In the genomic region with DNA sequence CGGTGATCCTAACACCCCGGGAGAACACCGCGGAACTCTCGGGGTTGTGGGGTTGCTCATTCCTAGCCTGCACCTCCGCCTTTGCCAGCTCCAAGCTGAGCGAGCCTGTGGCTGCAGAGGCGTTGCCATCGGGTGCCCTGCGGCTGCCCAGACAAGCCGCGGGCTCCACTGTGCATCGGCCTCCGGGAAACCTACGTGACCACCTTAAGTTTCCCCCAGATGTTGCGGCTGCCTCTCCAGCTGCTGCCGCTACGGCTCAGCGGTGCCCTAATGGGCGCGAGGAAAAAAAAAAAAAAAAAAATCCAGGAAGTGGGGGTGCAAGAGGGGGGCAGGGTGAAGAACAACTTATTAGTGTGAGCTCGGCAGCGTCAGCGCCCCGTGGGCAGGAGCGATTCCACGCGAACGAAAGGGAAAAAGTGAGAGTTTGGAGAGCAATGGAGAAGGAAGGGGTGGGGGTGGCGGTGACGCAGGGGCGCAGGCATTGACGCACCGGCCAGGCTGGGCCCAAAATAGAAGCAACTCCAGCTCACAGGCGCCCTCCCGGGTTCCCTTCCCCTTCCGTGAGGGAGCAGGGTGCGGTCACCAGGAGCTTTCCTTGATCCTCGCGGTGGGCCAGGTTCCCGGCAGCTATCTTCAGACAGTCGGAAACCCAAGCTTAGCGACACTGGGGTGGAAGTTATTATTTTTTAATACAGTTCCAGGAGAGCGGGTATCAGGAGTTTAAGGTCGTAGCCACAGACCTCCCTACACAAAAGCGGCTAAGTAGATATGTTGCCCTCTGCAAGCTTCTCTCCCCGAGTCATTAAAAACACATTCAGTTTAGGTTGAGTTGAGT, we compare ENCODE assay signal across 8 mouse cellular contexts. TPM values are rescaled to one million over a fixed set of nuclear protein-coding genes. Genes with fewer than 3 reads are reported as not detected.
DNase-seq lines count a peak whose midpoint lies in the region; ATAC-seq and TF ChIP-seq lines count a peak whose summit lies in the region.

No protein-coding gene starts in this region.

- peak; percentile 50 for ATAC-seq in embryonic facial prominence, embryonic 12.5 days (ENCODE audit: insufficient number of reproducible peaks, insufficient read depth, low FRiP score, low TSS enrichment)
- ATAC-seq in midbrain, postnatal 0 days (ENCODE audit: low FRiP score), result no peak; the same call in 1 of the 2 replicates
- ATAC-seq in stomach, embryonic 15.5 days (ENCODE audit: insufficient read depth, low FRiP score, low read depth), result peak; percentile 76

- no peaks in the 10 kb centered on the region for H3K9me3 ChIP-seq in embryonic facial prominence, embryonic 12.5 days
- H3K9me3 ChIP-seq in midbrain, postnatal 0 days (ENCODE audit: low read length), result no peaks in the 10 kb centered on the region
- H3K9me3 ChIP-seq in stomach, embryonic 15.5 days, result no peaks in the 10 kb centered on the region

- TF ChIP-seq POLR2A in heart, adult 2 months (IDR thresholded peaks at IDR 0.05; ENCODE audit: insufficient read depth, low read depth, low read length), result peak; percentile 81

- no peaks in the 10 kb centered on the region for H3K36me3 ChIP-seq in embryonic facial prominence, embryonic 12.5 days
- H3K36me3 ChIP-seq in heart, adult 2 months (ENCODE audit: control insufficient read depth, insufficient read depth, low read length), result no peaks in the 10 kb centered on the region
- H3K36me3 ChIP-seq in midbrain, postnatal 0 days (ENCODE audit: insufficient read depth, low read length), result no peaks in the 10 kb centered on the region
- no peaks in the 10 kb centered on the region for H3K36me3 ChIP-seq in stomach, embryonic 15.5 days

- intact Hi-C loops in heart, adult 2 months (cut with DNase I), result loop anchor here (2.0 to 10.0 kb wide), 3 partner anchors 66 to 258 kb away; a partner anchor contains a TSS

- no peaks in the 10 kb centered on the region for H3K79me2 ChIP-seq in heart, adult 2 months (replicated peaks; ENCODE audit: control insufficient read depth, insufficient read depth, low read length)

- H3K27ac ChIP-seq in embryonic facial prominence, embryonic 12.5 days, result peak overlapping the region; percentile 72
- peak overlapping the region; percentile 98 for H3K27ac ChIP-seq in heart, adult 2 months
- peak overlapping the region; percentile 26; the same call in 1 of the 2 replicates for H3K27ac ChIP-seq in midbrain, postnatal 0 days (ENCODE audit: low read depth, low read length)
- H3K27ac ChIP-seq in stomach, embryonic 15.5 days, result peak overlapping the region; percentile 88

- peak overlapping the region; percentile 97 for H3K4me2 ChIP-seq in embryonic facial prominence, embryonic 12.5 days (replicated peaks)
- H3K4me2 ChIP-seq in midbrain, postnatal 0 days (ENCODE audit: low read depth, low read length, poor library complexity, severe bottlenecking), result peak overlapping the region; percentile 98
- H3K4me2 ChIP-seq in stomach, embryonic 15.5 days, result peak overlapping the region; percentile 99

- under 1% methylated on average over 46 of the region's 47 CpGs for WGBS in embryonic facial prominence, embryonic 12.5 days
- WGBS in heart, adult 2 months, result under 1% methylated on average over 47 of the region's 47 CpGs
- WGBS in midbrain, postnatal 0 days, result under 1% methylated on average over 47 of the region's 47 CpGs
- under 1% methylated on average over 47 of the region's 47 CpGs for WGBS in stomach, embryonic 15.5 days

- peak; percentile 35; the same call in 1 of the 2 replicates for TF ChIP-seq CTCF in heart, adult 2 months (IDR thresholded peaks at IDR 0.05)
- TF ChIP-seq CTCF in midbrain, postnatal 0 days (IDR thresholded peaks at IDR 0.05), result no peak

- peak overlapping the region; percentile 55 for H3K9ac ChIP-seq in embryonic facial prominence, embryonic 12.5 days
- H3K9ac ChIP-seq in heart, adult 2 months (ENCODE audit: low read depth, low read length), result peak overlapping the region; percentile 83
- H3K9ac ChIP-seq in midbrain, postnatal 0 days (replicated peaks; ENCODE audit: low read length, poor library complexity, severe bottlenecking), result peak overlapping the region; percentile 48; the same call in 1 of the 2 replicates
- peak overlapping the region; percentile 52 for H3K9ac ChIP-seq in stomach, embryonic 15.5 days

- H3K4me3 ChIP-seq in embryonic facial prominence, embryonic 12.5 days, result peak overlapping the region; percentile 91
- peak overlapping the region; percentile 73 for H3K4me3 ChIP-seq in heart, adult 2 months
- peak overlapping the region; percentile 64 for H3K4me3 ChIP-seq in midbrain, postnatal 0 days (ENCODE audit: low read depth, low read length)
- peak overlapping the region; percentile 70 for H3K4me3 ChIP-seq in stomach, embryonic 15.5 days (replicated peaks)

- peak; percentile 68; the same call in 1 of the 2 replicates for TF ChIP-seq EP300 in heart, adult 2 months (IDR thresholded peaks at IDR 0.05; ENCODE audit: insufficient read depth, low read depth, low read length)

- peaks cover 20% of the 10 kb centered on the region; the same call in 1 of the 2 replicates for H3K4me1 ChIP-seq in embryonic facial prominence, embryonic 12.5 days
- no peaks in the 10 kb centered on the region; the same call in 1 of the 2 replicates for H3K4me1 ChIP-seq in heart, adult 2 months (ENCODE audit: control insufficient read depth, insufficient read depth, low read length)
- H3K4me1 ChIP-seq in midbrain, postnatal 0 days (ENCODE audit: insufficient read depth, low read length), result 0 out of 2 replicates have a peak, but pooled peaks cover 6% of the 10 kb centered on the region
- peaks cover 9% of the 10 kb centered on the region; the same call in 1 of the 2 replicates for H3K4me1 ChIP-seq in stomach, embryonic 15.5 days

- peak; percentile 39 to 45 for DNase-seq in B cell, adult 2 months
- peak; percentile 91 for DNase-seq in adrenal gland, postnatal 10 days
- DNase-seq in heart, adult 2 months, result peak; percentile 85 to 90
- DNase-seq in kidney, adult 18-20 months, result peak; percentile 72
- DNase-seq in liver, result peak; percentile 76
- peak; percentile 46 for DNase-seq in midbrain, postnatal 0 days (ENCODE audit: low spot score)

- peaks cover 22% of the 10 kb centered on the region for H3K27me3 ChIP-seq in embryonic facial prominence, embryonic 12.5 days
- peaks cover 8% of the 10 kb centered on the region for H3K27me3 ChIP-seq in heart, adult 2 months (ENCODE audit: control insufficient read depth, insufficient read depth, low read length)
- peaks cover 45% of the 10 kb centered on the region for H3K27me3 ChIP-seq in midbrain, postnatal 0 days (ENCODE audit: insufficient read depth, low read length)
- H3K27me3 ChIP-seq in stomach, embryonic 15.5 days (replicated peaks), result peaks cover 16% of the 10 kb centered on the region

RNA-seq across cellular contexts. Expression of a gene that starts 7.2 kb away (rescaled TPM):
- total RNA-seq in adrenal gland, postnatal 10 days (2021), result 10 to 100 TPM in 1 of 2 experiments, 1 to 10 TPM in 1; 4.1 to 22.6 TPM
- polyA plus RNA-seq in embryonic facial prominence, embryonic 12.5 days (2016; fragmentation: Nextera tagmentation; extraction: Ambion mirVana), result 7.5 and 8.4 TPM in 2 replicates
- total RNA-seq in heart, adult 2 months (2021), result 1 to 10 TPM; 1.0 to 2.6 TPM
- 1.1 and 1.5 TPM in 2 replicates for polyA plus RNA-seq in heart, adult 2 months (2012; rRNA removed)
- total RNA-seq in midbrain, postnatal 0 days (2014; rRNA removed), result 12.6 and 14.6 TPM in 2 replicates
- 15.4 and 19.4 TPM in 2 replicates for polyA plus RNA-seq in midbrain, postnatal 0 days (2015; fragmentation: Nextera tagmentation; extraction: Ambion mirVana)
- 7.0 and 7.3 TPM in 2 replicates for polyA plus RNA-seq in stomach, embryonic 15.5 days (2015; fragmentation: Nextera tagmentation; extraction: Ambion mirVana)

Comparison
In these comparisons a context has a peak if more than half of its experiments do, and no peak if none do; other contexts are left out.
1. H3K27ac ChIP-seq: peak in every context shown above with its lines; median percentile 98 in heart, adult 2 months; 88 in stomach, embryonic 15.5 days; 72 in embryonic facial prominence, embryonic 12.5 days; 26 in midbrain, postnatal 0 days.